Mouse (Mus musculus): ENCODE data around the gene Slc5a2. TPM values are rescaled to one million over a fixed set of nuclear protein-coding genes. Genes with fewer than 3 reads are reported as not detected.

Slc5a2 gene
- polyA plus RNA-seq, 1 experiment: not detected

GRCm38 (mm10) chr7:128249998-128250397 is 15.5 kb upstream of the Slc5a2 start:
- Histone ChIP-seq H3ac (ENCODE audit: control insufficient read depth, insufficient read length) (no peak overlapping the region), H3K4me2 (ENCODE audit: low read depth) (no peak overlapping the region), H3K27me3 (ENCODE audit: control insufficient read depth, insufficient read depth, insufficient read length) (no peaks in the 10 kb centered on the region), H3K4me3 (no peak overlapping the region), H3K36me3 (ENCODE audit: control insufficient read depth, insufficient read depth) (peaks cover 27% of the 10 kb centered on the region), H3K79me2 (ENCODE audit: control insufficient read depth, insufficient read depth) (peaks cover 22% of the 10 kb centered on the region)
- TF ChIP-seq POLR2A (IDR thresholded peaks at IDR 0.05; ENCODE audit: insufficient read length, low read depth) (no peak), USF1 (IDR thresholded peaks at IDR 0.05; ENCODE audit: low read depth) (no peak), MAX (IDR thresholded peaks at IDR 0.05; ENCODE audit: low read depth) (no peak), REST (IDR thresholded peaks at IDR 0.05; ENCODE audit: insufficient read depth, insufficient read length) (no peak), CEBPB (IDR thresholded peaks at IDR 0.05; ENCODE audit: insufficient read depth, poor library complexity, severe bottlenecking) (no peak), MYOG (IDR thresholded peaks at IDR 0.05; ENCODE audit: control insufficient read depth in 1 of 3, insufficient read depth in 1 of 3, insufficient read length in 2 of 3, low read depth in 2 of 3) (no peak), POLR2AphosphoS2 (IDR thresholded peaks at IDR 0.05; ENCODE audit: insufficient read length, low read depth) (no peak), TCF3 (IDR thresholded peaks at IDR 0.05; ENCODE audit: insufficient read length, low read depth) (no peak), MYOD1 (IDR thresholded peaks at IDR 0.05; ENCODE audit: control insufficient read depth in 1 of 3, insufficient read length in 2 of 3, low read depth in 2 of 3) (no peak), SRF (IDR thresholded peaks at IDR 0.05; ENCODE audit: control insufficient read depth, insufficient read length, low read depth) (no peak), E2F4 (IDR thresholded peaks at IDR 0.05; ENCODE audit: insufficient read depth) (no peak), TCF12 (IDR thresholded peaks at IDR 0.05; ENCODE audit: insufficient read depth, poor library complexity, severe bottlenecking) (no peak)

- Histone ChIP-seq H3ac (ENCODE audit: control insufficient read depth, insufficient read length) (no peak overlapping the region), H3K4me3 (no peak overlapping the region), H3K27me3 (ENCODE audit: control insufficient read depth, insufficient read depth, insufficient read length) (no peaks in the 10 kb centered on the region), H3K79me2 (ENCODE audit: control insufficient read depth, insufficient read depth) (peaks cover 22% of the 10 kb centered on the region), H3K4me2 (ENCODE audit: low read depth) (no peak overlapping the region), H3K36me3 (ENCODE audit: control insufficient read depth, insufficient read depth) (peaks cover 27% of the 10 kb centered on the region)
- TF ChIP-seq SRF (IDR thresholded peaks at IDR 0.05; ENCODE audit: control insufficient read depth, insufficient read length, low read depth) (no peak), POLR2A (IDR thresholded peaks at IDR 0.05; ENCODE audit: insufficient read length, low read depth) (no peak), TCF3 (IDR thresholded peaks at IDR 0.05; ENCODE audit: insufficient read length, low read depth) (no peak), E2F4 (IDR thresholded peaks at IDR 0.05; ENCODE audit: insufficient read depth) (no peak), REST (IDR thresholded peaks at IDR 0.05; ENCODE audit: insufficient read depth, insufficient read length) (no peak), MYOD1 (IDR thresholded peaks at IDR 0.05; ENCODE audit: control insufficient read depth in 1 of 3, insufficient read length in 2 of 3, low read depth in 2 of 3) (no peak), POLR2AphosphoS2 (IDR thresholded peaks at IDR 0.05; ENCODE audit: insufficient read length, low read depth) (no peak), MYOG (IDR thresholded peaks at IDR 0.05; ENCODE audit: control insufficient read depth in 1 of 3, insufficient read depth in 1 of 3, insufficient read length in 2 of 3, low read depth in 2 of 3) (no peak), MAX (IDR thresholded peaks at IDR 0.05; ENCODE audit: low read depth) (no peak), TCF12 (IDR thresholded peaks at IDR 0.05; ENCODE audit: insufficient read depth, poor library complexity, severe bottlenecking) (no peak), USF1 (IDR thresholded peaks at IDR 0.05; ENCODE audit: low read depth) (no peak), CEBPB (IDR thresholded peaks at IDR 0.05; ENCODE audit: insufficient read depth, poor library complexity, severe bottlenecking) (no peak)
Observed at GRCm38 (mm10) chr7:128251946-128252345, 13.5 kb upstream of the Slc5a2 start.

GRCm38 (mm10) chr7:128252609-128253008 is 12.8 kb upstream of the Slc5a2 start:
- Histone ChIP-seq H3K4me2 (ENCODE audit: low read depth) (no peak overlapping the region), H3ac (ENCODE audit: control insufficient read depth, insufficient read length) (no peak overlapping the region), H3K79me2 (ENCODE audit: control insufficient read depth, insufficient read depth) (peaks cover 16% of the 10 kb centered on the region), H3K4me3 (no peak overlapping the region), H3K36me3 (ENCODE audit: control insufficient read depth, insufficient read depth) (peaks cover 27% of the 10 kb centered on the region), H3K27me3 (ENCODE audit: control insufficient read depth, insufficient read depth, insufficient read length) (no peaks in the 10 kb centered on the region)
- TF ChIP-seq MYOD1 (IDR thresholded peaks at IDR 0.05; ENCODE audit: control insufficient read depth in 1 of 3, insufficient read length in 2 of 3, low read depth in 2 of 3): peak in 2 of 3 experiments; percentile 61 to 77
- TF ChIP-seq TCF3 (IDR thresholded peaks at IDR 0.05; ENCODE audit: insufficient read length, low read depth): no peak
- TF ChIP-seq REST (IDR thresholded peaks at IDR 0.05; ENCODE audit: insufficient read depth, insufficient read length): no peak
- peak in 2 of 3 experiments; percentile 49 to 55 for TF ChIP-seq MYOG (IDR thresholded peaks at IDR 0.05; ENCODE audit: control insufficient read depth in 1 of 3, insufficient read depth in 1 of 3, insufficient read length in 2 of 3, low read depth in 2 of 3)
- TF ChIP-seq USF1 (IDR thresholded peaks at IDR 0.05; ENCODE audit: low read depth): no peak

GRCm38 (mm10) chr7:128254978-128255377 is 10.5 kb upstream of the Slc5a2 start:
- H3K79me2 ChIP-seq (ENCODE audit: control insufficient read depth, insufficient read depth): no peaks in the 10 kb centered on the region
- peaks cover 24% of the 10 kb centered on the region for H3K36me3 ChIP-seq (ENCODE audit: control insufficient read depth, insufficient read depth)
- no peak overlapping the region for H3K4me3 ChIP-seq
- no peaks in the 10 kb centered on the region for H3K27me3 ChIP-seq (ENCODE audit: control insufficient read depth, insufficient read depth, insufficient read length)
- no peak overlapping the region for H3K4me2 ChIP-seq (ENCODE audit: low read depth)
- no peak overlapping the region for H3ac ChIP-seq (ENCODE audit: control insufficient read depth, insufficient read length)
- no peak for TF ChIP-seq REST (IDR thresholded peaks at IDR 0.05; ENCODE audit: insufficient read depth, insufficient read length)
- TF ChIP-seq TCF12 (IDR thresholded peaks at IDR 0.05; ENCODE audit: insufficient read depth, poor library complexity, severe bottlenecking): no peak
- TF ChIP-seq POLR2AphosphoS2 (IDR thresholded peaks at IDR 0.05; ENCODE audit: insufficient read length, low read depth): peak; percentile 79

GRCm38 (mm10) chr7:128255757-128256156 is 9.7 kb upstream of the Slc5a2 start:
- H3K79me2 ChIP-seq (ENCODE audit: control insufficient read depth, insufficient read depth): no peaks in the 10 kb centered on the region
- H3ac ChIP-seq (ENCODE audit: control insufficient read depth, insufficient read length): no peak overlapping the region
- TF ChIP-seq TCF12 (IDR thresholded peaks at IDR 0.05; ENCODE audit: insufficient read depth, poor library complexity, severe bottlenecking): no peak
- no peak for TF ChIP-seq E2F4 (IDR thresholded peaks at IDR 0.05; ENCODE audit: insufficient read depth)
- peak; percentile 60 for TF ChIP-seq POLR2AphosphoS2 (IDR thresholded peaks at IDR 0.05; ENCODE audit: insufficient read length, low read depth)
- TF ChIP-seq REST (IDR thresholded peaks at IDR 0.05; ENCODE audit: insufficient read depth, insufficient read length): no peak
- H3K36me3 ChIP-seq (ENCODE audit: control insufficient read depth, insufficient read depth): peaks cover 21% of the 10 kb centered on the region
- H3K4me2 ChIP-seq (ENCODE audit: low read depth): no peak overlapping the region
- H3K4me3 ChIP-seq: no peak overlapping the region
- H3K27me3 ChIP-seq (ENCODE audit: control insufficient read depth, insufficient read depth, insufficient read length): no peaks in the 10 kb centered on the region

All from myocyte (in vitro differentiated cells).